Mouse (Mus musculus) left cerebral cortex, postnatal 10 days (tissue): ENCODE data around the gene Clca4a. TPM values are rescaled to one million over a fixed set of nuclear protein-coding genes. Genes with fewer than 3 reads are reported as not detected.
"Not testable (repeated sequence)": the region's sequence is repeated elsewhere in the genome, so short reads cannot be mapped to it uniquely, and the experiment has no call there.

Experiments used
- DNase-seq, 2 experiments: peaks; one replicate each; pipeline ENCODE4 v3.0.0; 2021 to 2022; ENCODE audit warnings: low spot score in 2 of 2, mixed read lengths in 1 of 2; ENCODE audit errors: extremely low spot score in 1 of 2
- intact Hi-C: fragments of 180-260 bp; cut with DNase I; formaldehyde crosslinking; loops from one replicate; pipeline ENCODE4 v1.15.1; 2025
- total RNA-seq, 2 experiments: library from RNA; stranded (reverse); gene quantifications; 2 replicates each; pipeline ENCODE4 v1.2.3; 2021

The Clca4a gene
- under 1 TPM in 1 of 2 experiments, not detected in 1; 0.14 TPM for total RNA-seq

DNA sequence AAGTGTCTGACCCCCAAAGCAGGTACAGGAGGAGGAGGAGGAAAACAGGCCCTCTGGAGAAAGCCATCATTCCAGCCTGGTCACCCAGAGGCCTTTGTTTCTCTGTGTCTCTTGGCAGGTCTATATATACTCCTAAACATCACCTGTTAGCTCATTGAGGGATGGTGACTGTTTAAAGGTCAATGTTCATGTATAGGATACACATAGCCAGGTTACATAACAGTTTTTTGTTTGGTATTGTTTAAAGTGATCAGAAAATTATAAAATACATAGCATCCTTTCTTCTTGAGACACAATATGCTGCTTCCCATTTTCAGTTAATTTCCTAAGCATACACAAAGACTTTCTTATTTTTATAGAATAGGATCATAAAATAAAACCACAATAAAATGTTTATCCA, at the start of gene Clca4a:
Clca4a (minus strand) TSS at position 101 of the 400 bp plus-strand sequence.
- intact Hi-C loops: no loop called here
- no peak for DNase-seq

DNA sequence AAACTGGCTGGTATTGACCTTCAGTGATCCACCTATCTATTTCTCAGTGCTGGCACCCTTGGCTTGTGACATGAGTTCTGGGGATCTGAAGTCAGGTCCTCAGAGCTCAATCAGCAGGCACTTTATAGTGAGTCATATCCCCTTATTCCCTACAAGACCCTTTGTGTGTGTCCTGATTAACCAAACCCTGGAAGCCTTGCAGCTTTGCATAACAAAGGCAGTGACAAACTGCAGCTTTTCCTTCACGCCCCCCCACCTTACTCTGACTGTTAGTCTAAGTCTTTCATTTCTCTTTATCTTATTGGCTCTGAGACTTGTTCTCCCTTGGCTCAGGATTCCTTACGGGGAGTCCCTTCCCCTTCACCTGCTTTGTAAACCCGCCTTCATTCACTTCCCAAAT, 43.0 kb upstream of the Clca4a start:
- DNase-seq: no peak
- intact Hi-C loops: no loop called here

DNA sequence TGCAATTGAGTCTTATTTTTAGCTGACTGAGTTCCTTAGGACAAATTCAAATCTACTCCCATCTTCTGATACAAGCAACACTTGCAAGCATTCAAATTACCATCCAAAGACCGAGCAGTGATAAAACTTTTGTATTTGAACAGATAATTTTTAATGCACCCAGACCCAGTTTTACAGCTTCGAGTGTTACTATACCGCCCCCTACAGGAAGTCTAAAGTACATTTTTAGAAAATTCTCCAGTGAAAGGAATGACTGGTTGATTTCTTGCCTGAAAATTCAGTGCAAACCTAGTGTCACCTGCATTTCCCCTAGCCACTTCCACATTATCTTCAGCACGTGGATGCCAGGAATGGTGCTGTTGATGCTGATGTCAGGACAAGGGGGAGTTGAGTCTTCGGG, 29.6 kb upstream of the Clca4a start:
- no peak for DNase-seq
- intact Hi-C loops: no loop called here

DNA sequence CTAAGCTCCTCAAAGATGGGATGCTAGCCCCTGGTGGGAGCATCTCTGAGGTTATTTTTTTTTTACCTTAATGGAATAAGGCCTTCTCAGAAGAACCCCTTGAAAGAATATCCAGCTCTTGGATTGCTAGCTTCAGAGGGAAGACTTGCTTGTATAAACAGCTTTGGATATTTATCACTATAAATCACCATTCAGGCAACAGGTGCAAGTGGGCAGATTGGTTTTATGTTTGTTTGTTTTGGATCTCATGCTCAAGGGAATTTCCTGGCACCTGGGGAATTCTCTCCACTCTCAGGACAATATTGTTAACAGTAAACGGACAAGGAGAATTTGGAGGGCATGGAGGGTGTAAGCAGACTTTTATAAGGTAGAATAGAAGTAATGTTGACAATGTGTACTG, 26.1 kb upstream of the Clca4a start:
- no peak for DNase-seq
- intact Hi-C loops: no loop called here

DNA sequence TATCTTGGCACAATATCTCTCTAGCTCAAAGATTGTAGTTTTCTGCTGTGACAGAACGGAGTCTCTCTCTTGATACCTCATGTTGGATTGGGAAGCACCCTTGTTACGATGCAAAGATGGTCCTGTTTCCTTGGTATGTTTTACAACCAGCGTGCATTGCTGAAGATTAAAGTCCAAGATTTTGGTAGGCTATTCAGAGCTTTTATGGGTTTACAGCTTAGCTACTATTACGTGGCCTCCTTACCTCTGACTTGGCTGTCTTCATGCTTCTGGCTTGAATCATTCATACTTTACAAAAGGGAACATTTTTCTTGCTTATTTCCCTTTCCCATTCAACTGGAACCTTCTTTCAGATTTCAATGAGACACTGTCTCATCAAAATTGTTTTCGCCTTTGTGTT, 18.2 kb upstream of the Clca4a start:
- DNase-seq: no peak
- intact Hi-C loops: no loop called here

DNA sequence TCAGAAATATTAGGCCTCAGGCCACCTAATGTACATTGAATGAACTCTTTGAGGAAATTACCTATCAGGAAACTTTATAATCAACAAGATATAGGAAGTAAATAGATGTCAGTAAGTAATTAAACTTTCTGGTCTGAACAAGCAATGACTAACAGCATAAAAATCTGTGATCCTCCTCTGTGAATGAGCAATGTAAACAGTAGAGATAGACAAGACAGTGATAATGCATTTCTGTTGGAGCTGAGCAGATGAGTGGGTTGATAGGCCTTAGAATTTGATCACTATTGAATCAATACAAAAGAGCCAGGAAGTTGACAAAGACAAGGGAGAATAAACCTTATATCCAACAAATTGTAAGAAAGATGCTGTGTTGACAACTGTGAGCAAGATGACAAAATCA, 17.8 kb upstream of the Clca4a start:
- intact Hi-C loops: no loop called here

DNA sequence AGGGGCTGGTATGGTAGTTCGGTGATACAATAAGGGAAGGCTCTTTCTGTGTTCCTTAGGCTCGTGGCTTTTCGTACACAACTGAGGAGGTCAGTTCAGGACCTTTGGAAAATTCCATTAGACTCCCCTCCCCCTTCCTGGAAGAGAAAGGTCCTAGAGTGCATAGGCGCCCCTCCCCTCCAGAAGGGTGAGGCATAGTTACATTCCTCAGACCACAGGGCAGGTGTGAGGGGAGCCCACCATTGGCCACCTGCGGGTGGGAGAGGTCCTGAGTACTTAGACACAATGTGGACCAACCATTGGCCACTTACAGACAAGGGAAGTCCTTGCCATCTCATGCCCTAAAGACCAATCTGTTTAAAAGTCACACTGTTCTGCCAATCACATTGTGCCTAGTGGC, 11.0 kb upstream of the Clca4a start:
- DNase-seq: no peak
- intact Hi-C loops: no loop called here

More for the DNA sequence above, 17.8 kb upstream of the Clca4a start:
- no peak for DNase-seq

DNA sequence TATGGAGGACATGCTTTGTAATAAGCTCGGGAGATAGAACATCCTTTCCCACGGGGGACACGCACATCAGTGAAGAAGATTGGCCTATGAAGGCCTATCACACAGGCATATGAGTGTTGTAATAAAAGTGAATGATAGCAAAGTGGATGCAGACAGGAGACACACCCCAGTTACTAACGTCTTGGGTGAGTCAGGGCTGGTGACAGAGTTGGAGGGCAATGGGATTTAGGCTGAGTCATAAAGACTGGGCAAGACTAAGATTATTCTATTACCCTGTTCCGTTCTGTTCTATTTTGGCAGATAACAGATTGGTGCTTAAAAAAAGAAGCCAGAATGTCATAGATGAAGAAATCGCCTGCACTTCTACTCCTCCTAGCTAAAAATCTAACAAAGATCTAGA, 5.7 kb upstream of the Clca4a start:
- no peak for DNase-seq
- intact Hi-C loops: no loop called here

DNA sequence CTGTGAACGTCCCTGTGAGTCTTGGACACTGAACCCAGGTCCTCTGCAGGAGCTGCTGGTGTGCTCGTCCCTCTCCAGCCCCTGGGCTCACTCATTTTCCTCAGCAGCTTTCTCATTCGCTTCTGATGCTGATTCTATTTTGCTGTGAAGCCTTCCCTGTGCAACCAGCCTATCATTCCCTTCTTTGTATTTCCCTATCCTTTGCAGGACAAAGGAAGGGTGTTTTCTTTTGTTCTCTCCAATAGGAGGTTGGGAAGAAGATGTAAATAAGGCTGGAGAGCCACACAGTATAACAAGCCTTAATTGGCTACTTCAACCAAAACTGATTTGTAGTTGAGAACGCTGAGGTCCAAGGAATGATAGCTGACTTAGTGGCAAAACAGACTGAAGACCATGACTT, 2.8 kb upstream of the Clca4a start:
- no peak for DNase-seq
- intact Hi-C loops: no loop called here

DNA sequence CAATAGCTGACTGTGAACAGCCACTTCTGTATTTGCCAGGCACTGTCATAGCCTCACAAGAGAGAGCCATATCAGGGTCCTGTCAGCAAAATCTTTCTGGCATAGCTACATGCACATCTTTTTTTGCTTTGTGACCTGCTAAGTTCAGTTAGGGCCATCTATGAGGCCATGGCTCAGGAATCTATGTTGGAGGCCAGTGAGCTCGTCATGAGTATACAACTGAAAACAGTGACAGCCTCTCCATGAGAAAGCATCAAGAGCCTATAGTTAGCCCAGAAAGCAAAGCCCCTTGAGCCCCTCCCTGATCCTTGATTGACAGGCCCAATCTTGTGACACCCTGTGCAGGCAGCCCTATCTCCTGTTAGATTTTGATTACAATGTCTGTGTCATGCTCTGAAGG, 1.2 kb upstream of the Clca4a start:
- DNase-seq: no peak
- intact Hi-C loops: no loop called here

DNA sequence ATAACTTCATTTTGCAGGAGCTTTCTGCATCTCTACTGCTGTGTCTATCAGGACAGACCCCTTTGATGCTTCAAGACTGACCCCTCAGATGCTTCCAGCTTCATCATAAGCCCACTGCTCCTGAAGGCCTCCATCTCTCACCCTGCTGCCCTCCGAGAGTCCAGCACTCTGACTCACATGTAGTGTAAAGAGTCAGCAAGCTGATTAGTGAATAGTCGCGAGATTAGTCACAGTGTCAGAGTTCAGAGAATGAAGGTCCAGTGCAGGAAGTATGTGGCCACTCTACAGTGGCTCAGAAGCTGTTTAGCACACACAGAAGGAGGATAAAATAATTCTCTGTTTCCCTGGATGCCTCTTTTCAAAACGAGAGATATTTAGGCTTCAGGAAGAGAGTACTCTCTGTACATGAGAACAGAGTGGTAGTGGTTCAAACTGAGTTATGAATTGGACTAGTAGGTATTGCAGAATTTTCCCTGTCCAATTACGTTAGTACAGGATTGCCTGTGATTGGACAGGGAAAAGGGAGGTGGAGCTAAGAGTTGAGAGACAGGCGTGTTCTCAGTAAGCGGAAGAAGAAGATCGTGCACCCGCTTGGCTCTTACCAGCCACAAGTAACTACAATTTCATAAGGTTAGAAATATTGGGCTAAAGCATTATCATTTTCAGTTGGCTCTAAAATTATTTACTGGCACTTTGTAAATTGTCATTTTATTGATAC, 3.1 kb downstream of the Clca4a start:
- no peak for DNase-seq
- intact Hi-C loops: no loop called here

DNA sequence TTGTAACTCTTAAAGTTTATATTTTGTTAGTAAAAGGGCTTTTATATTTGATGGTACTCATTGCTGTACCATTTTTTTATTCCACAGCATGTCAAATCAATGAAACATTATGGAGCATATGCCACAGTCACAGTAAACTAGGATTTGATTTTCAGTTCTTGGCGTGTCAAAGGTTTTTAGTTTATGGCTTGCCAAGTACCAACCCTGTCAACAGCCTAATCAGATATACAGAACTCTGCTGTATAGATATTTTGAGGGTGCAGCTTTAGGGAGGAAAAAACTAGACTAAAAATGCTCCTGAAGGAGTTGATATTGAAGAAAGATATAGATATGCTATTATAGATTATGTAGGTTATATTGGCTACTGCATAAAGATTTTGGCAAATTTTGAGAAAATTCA, 5.1 kb downstream of the Clca4a start:
- intact Hi-C loops: no loop called here
- DNase-seq: no peak

DNA sequence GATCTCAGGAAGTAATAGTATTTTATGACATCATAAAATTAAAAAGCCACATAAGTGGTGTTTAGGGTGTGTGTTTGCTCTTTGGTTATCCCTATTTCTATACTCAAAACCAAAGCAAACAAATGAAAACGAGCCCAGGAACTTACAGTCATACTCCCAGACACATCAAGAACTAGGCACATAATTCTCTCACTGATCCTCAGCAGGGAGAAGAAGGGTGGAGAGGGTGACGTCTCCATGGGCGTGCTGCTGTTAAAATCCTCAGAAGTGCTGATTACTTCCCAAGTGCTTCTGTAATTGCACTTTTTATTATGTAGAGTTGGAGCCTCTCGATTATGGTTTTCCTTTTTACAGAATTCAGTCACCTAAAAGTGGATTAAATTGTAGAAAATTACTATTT, 8.8 kb downstream of the Clca4a start:
- no peak for DNase-seq
- intact Hi-C loops: no loop called here

DNA sequence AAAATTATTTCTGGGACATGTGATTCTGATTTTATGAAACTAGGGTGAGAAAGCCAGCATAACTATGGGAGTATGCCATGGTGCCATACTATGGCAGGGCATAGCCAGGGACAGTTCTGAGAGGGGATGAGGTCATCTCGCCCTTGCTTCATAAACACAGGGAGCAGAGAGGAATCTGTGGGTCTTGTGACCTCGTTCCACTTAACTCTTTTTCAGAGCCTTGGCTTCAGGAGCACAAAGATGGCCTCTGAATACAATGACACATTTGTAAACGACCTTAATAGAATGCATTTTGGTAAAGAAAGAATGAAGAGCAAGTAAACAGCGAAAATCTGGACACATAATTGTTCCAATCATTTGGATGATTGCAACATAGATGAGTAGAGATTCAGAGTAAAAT, 24.0 kb downstream of the Clca4a start:
- no peak for DNase-seq
- intact Hi-C loops: no loop called here

DNA sequence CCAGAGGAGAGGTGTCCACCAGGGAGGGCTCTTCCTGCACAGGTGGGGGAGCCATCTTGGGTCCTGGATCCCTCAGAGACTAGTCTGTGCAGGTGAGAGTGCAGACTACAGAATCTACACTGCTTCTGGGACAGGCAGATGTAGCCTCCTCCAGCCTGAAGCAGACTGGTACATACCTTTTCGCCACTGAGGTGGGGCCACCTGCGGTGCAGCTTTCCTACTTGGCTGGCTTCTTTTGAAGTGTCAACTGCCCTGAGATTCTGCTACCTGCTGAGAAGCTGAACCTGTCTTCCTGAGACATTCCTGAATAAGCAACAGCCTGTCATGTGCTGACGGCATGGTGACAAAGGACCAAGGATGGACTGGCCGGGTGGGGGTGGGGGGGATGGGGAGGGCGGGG, 27.5 kb downstream of the Clca4a start:
- intact Hi-C loops, DNase-seq: not testable (repeated sequence)

DNA sequence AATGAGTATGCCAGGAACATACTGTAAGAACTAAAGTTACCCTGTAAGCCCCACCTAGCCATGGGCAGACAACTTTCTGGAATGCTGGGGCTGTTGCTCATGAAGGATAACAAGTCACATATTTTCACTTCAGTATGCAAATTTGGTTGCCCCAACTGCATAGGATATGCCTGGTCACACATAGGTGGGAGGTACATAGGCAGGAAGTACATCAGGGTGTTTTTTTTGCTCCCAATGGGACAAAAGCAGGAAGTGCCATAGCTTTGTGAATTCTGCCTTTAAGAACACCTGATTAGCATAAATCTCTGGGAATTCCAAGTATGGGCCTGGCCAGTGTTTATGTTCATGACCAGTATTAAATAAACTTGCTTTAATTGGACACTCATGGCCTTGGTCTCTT, 41.2 kb downstream of the Clca4a start:
- intact Hi-C loops: not testable (repeated sequence)

DNA sequence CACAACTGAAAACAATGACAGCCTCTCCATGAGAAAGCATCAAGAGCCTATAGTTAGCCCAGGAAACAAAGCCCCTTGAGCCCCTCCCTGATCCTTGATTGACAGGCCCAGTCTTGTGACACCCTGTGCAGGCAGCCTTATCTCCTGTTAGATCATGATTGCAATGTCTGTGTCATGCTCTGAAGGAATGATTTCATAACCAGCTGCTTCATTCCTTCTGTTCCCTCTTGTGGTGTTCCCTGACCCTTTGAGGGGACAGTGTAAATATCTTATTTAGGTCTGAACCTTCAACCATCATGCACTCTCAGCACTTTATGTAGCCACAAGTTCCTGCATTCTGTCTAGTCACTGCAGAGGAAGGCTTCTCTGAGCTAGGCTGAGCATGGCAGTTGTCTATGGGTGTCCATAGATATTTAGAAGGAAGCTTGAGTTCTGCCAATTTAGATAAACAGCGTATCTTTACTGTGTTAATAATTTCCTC, 41.8 kb downstream of the Clca4a start:
- intact Hi-C loops: no loop called here
- DNase-seq: no peak

More for the DNA sequence above, 41.2 kb downstream of the Clca4a start:
- not testable (repeated sequence) for DNase-seq

DNA sequence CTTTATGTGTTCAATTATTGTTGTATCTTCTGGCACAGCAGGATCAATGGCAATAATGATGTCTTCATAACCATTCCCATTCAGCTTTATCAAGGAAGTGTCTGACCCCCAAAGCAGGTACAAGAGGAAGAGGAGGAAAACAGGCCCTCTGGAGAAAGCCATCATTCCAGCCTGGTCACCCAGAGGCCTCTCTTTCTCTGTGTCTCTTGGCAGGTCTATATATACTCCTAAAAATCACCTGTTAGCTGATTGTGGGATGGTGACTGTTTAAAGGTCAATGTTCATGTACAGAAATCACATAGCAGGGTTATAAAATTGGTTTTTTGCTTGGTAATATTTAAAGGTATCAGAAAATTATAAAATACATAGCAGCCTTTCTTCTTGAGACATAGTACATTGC, 42.5 kb downstream of the Clca4a start, which contains the start of gene Clca4b:
Clca4b (minus strand) TSS at position 195 of the 400 bp plus-strand sequence.
- intact Hi-C loops: no loop called here

DNA sequence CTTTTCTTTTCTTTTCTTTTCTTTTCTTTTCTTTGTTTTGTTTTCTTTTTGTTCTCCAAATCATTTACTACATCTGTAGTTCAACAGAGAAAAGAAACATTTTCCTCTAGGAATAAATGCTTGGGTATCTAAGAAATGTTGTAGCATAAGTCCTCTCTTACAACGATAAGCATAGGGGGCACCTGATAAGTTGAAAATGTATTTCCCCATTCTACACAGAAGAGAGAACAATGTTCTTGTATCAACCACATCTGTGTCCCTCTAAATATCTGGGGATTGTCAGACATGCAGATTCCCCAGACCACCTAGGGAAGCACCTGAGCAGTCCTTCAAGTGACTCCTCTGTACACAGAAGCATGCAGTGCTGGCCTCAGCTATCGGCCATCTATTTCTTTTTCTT, 60.8 kb downstream of the Clca4a start:
- no peak for DNase-seq
- intact Hi-C loops: no loop called here

More for the DNA sequence above, 42.5 kb downstream of the Clca4a start, which contains the start of gene Clca4b:
- no peak for DNase-seq
